ENCODE assay signal across 28 mouse cellular contexts in genomic region chr6:52251177-52251879, GRCm38 (mm10). TPM values are rescaled to one million over a fixed set of nuclear protein-coding genes. Genes with fewer than 3 reads are reported as not detected.
DNase-seq lines count a peak whose midpoint lies in the region; ATAC-seq and TF ChIP-seq lines count a peak whose summit lies in the region.
"Had no signal": no experiment of that assay in that cellular context is flagged by ENCODE, and none has a peak within 500 bp of the region (broad histone marks: within the 10 kb centered on the region; RNA-seq: fewer than 3 reads in every experiment).

No protein-coding gene starts in this region.

- peaks cover 30% of the 10 kb centered on the region for H3K79me2 ChIP-seq in myocyte (ENCODE audit: control insufficient read depth, insufficient read depth)

- no peak overlapping the region for H3K4me3 ChIP-seq in midbrain, embryonic 11.5 days (ENCODE audit: low read depth, low read length)
- H3K4me3 ChIP-seq in midbrain, embryonic 16.5 days (ENCODE audit: low read depth, low read length): no peak overlapping the region
- H3K4me3 ChIP-seq in limb, embryonic 10.5 days: peak overlapping the region; percentile 90
- H3K4me3 ChIP-seq in myocyte: peak overlapping the region; percentile 45
- H3K4me3 ChIP-seq: hindbrain, embryonic 15.5 days; megakaryocyte, embryonic 14.5 days had no signal

- H3K9me3 ChIP-seq in midbrain, embryonic 11.5 days (ENCODE audit: control insufficient read depth, low read length): no peaks in the 10 kb centered on the region
- no peaks in the 10 kb centered on the region for H3K9me3 ChIP-seq in midbrain, embryonic 16.5 days (replicated peaks; ENCODE audit: control insufficient read depth, low read length, poor library complexity, severe bottlenecking)
- no peaks in the 10 kb centered on the region for H3K9me3 ChIP-seq in limb, embryonic 10.5 days (replicated peaks)
- H3K9me3 ChIP-seq: G1E; hindbrain, embryonic 15.5 days had no signal

- no peak overlapping the region for H3K27ac ChIP-seq in midbrain, embryonic 11.5 days (ENCODE audit: low read depth, low read length)
- no peak overlapping the region for H3K27ac ChIP-seq in midbrain, embryonic 16.5 days (ENCODE audit: low read length)
- H3K27ac ChIP-seq in limb, embryonic 10.5 days: peak overlapping the region; percentile 87
- H3K27ac ChIP-seq: hindbrain, embryonic 15.5 days; liver, embryonic 14.5 days had no signal

- no peaks in the 10 kb centered on the region for H3K36me3 ChIP-seq in midbrain, embryonic 11.5 days (ENCODE audit: control insufficient read depth, insufficient read depth, low read length)
- no peaks in the 10 kb centered on the region for H3K36me3 ChIP-seq in midbrain, embryonic 16.5 days (ENCODE audit: control insufficient read depth, insufficient read depth, low read length)
- peaks cover 16% of the 10 kb centered on the region for H3K36me3 ChIP-seq in limb, embryonic 10.5 days
- H3K36me3 ChIP-seq in myocyte (ENCODE audit: control insufficient read depth, insufficient read depth): no peaks in the 10 kb centered on the region
- H3K36me3 ChIP-seq: G1E; hindbrain, embryonic 15.5 days had no signal

- TF ChIP-seq POLR2A in myocyte (IDR thresholded peaks at IDR 0.05; ENCODE audit: insufficient read length, low read depth): no peak

- ATAC-seq in midbrain, embryonic 11.5 days (ENCODE audit: low FRiP score): no peak
- ATAC-seq in midbrain, embryonic 16.5 days: no peak
- no peak for ATAC-seq in activated CD4-positive, CD25-positive, alpha-beta regulatory T cell, adult 4 months
- ATAC-seq: forebrain, postnatal 0 days had no signal

- H3K4me1 ChIP-seq in midbrain, embryonic 11.5 days (ENCODE audit: control insufficient read depth, insufficient read depth, low read length): no peaks in the 10 kb centered on the region
- H3K4me1 ChIP-seq in midbrain, embryonic 16.5 days (ENCODE audit: control insufficient read depth, insufficient read depth, low read length): no peaks in the 10 kb centered on the region
- peaks cover 72% of the 10 kb centered on the region for H3K4me1 ChIP-seq in limb, embryonic 10.5 days
- H3K4me1 ChIP-seq: hindbrain, embryonic 15.5 days had no signal

- H3ac ChIP-seq in myocyte (ENCODE audit: control insufficient read depth, insufficient read length): no peak overlapping the region

- DNase-seq in midbrain, embryonic 11.5 days (ENCODE audit: low spot score, missing footprints): peak; percentile 93
- peak; percentile 4 for DNase-seq in ES-CJ7 (ENCODE audit: low read depth, low spot score)
- no peak for DNase-seq in limb, embryonic 10.5 days (ENCODE audit: low spot score)
- DNase-seq in right cerebral cortex, postnatal 14 days: no peak
- DNase-seq: adrenal gland, adult 8-10 months; cerebellum, adult 11-12 months; cerebellum, postnatal 10 days; forebrain, postnatal 0 days; gastrocnemius, postnatal 36 days; layer of hippocampus, adult 9-11 months; left cerebral cortex, postnatal 4 days; lung, embryonic 14.5 days; midbrain, embryonic 14.5 days; right cerebral cortex, postnatal 4 days; thymus, postnatal 36 days had no signal

- no peak overlapping the region for H3K9ac ChIP-seq in midbrain, embryonic 11.5 days (ENCODE audit: low read length)
- no peak overlapping the region for H3K9ac ChIP-seq in midbrain, embryonic 16.5 days (ENCODE audit: low read depth, low read length)
- H3K9ac ChIP-seq: forebrain, postnatal 0 days; hindbrain, embryonic 15.5 days; liver, embryonic 14.5 days; lung, embryonic 14.5 days had no signal

- WGBS in midbrain, embryonic 11.5 days: 12% methylated on average over 7 of the region's 7 CpGs
- 10% methylated on average over 7 of the region's 7 CpGs for WGBS in midbrain, embryonic 16.5 days
- 8% methylated on average over 7 of the region's 7 CpGs for WGBS in limb, embryonic 10.5 days

- H3K4me2 ChIP-seq in midbrain, embryonic 11.5 days: no peak overlapping the region
- no peak overlapping the region for H3K4me2 ChIP-seq in midbrain, embryonic 16.5 days (ENCODE audit: low read length)
- H3K4me2 ChIP-seq in myocyte (ENCODE audit: low read depth): peak overlapping the region; percentile 64
- H3K4me2 ChIP-seq: heart, embryonic 11.5 days; hindbrain, embryonic 15.5 days; lung, embryonic 14.5 days had no signal

- peaks cover 100% of the 10 kb centered on the region for H3K27me3 ChIP-seq in midbrain, embryonic 11.5 days (ENCODE audit: control insufficient read depth, insufficient read depth, low read length)
- peaks cover 81% of the 10 kb centered on the region for H3K27me3 ChIP-seq in midbrain, embryonic 16.5 days (ENCODE audit: control insufficient read depth, insufficient read depth, low read depth, low read length)
- peaks cover 94% of the 10 kb centered on the region for H3K27me3 ChIP-seq in limb, embryonic 10.5 days (ENCODE audit: low read depth, poor library complexity, severe bottlenecking)
- H3K27me3 ChIP-seq in myocyte (ENCODE audit: control insufficient read depth, insufficient read depth, insufficient read length): no peaks in the 10 kb centered on the region

TF ChIP-seq in myocyte, 11 proteins besides CTCF, POLR2A, EP300 and RAD21:
- TF ChIP-seq TCF12 (IDR thresholded peaks at IDR 0.05; ENCODE audit: insufficient read depth, poor library complexity, severe bottlenecking): no peak
- no peak for TF ChIP-seq TCF3 (IDR thresholded peaks at IDR 0.05; ENCODE audit: insufficient read length, low read depth)

RNA-seq across cellular contexts. Expression of gene Hoxa11, which starts 5.7 kb away (rescaled TPM):
- not detected in 2 replicates for polyA plus RNA-seq in midbrain, embryonic 11.5 days (2014; fragmentation: Nextera tagmentation; extraction: Ambion mirVana)
- not detected in 2 replicates for polyA plus RNA-seq in midbrain, embryonic 16.5 days (2015; fragmentation: Nextera tagmentation; extraction: Ambion mirVana)
- polyA plus RNA-seq in limb, embryonic 10.5 days (2016; fragmentation: Nextera tagmentation; extraction: Ambion mirVana): 71.6 and 74.9 TPM in 2 replicates
- 10.9 TPM for polyA plus RNA-seq in myocyte (2012; fragmentation: generic; extraction: Trizol)
- not detected for polyA plus RNA-seq in activated CD4-positive, CD25-positive, alpha-beta regulatory T cell, adult 4 months (2017; shearing (Covaris generic))
- polyA plus RNA-seq: embryonic facial prominence, embryonic 11.5 days; forebrain, embryonic 11.5 days; forebrain, postnatal 0 days; G1E; heart, embryonic 11.5 days; heart, postnatal 0 days; hindbrain, embryonic 15.5 days; large intestine, adult 2 months; liver, embryonic 14.5 days; lung, embryonic 14.5 days; midbrain, embryonic 14.5 days; stomach, embryonic 14.5 days had no signal

RNA-seq across cellular contexts. Expression of gene Hoxa13, which starts 9.4 kb away (rescaled TPM):
- not detected in 2 replicates for polyA plus RNA-seq in midbrain, embryonic 11.5 days (2014; fragmentation: Nextera tagmentation; extraction: Ambion mirVana)
- not detected in 2 replicates for polyA plus RNA-seq in midbrain, embryonic 16.5 days (2015; fragmentation: Nextera tagmentation; extraction: Ambion mirVana)
- 2.7 and 11.1 TPM in 2 replicates for polyA plus RNA-seq in limb, embryonic 10.5 days (2016; fragmentation: Nextera tagmentation; extraction: Ambion mirVana)
- polyA plus RNA-seq in myocyte (2012; fragmentation: generic; extraction: Trizol): 0.72 TPM
- polyA plus RNA-seq in activated CD4-positive, CD25-positive, alpha-beta regulatory T cell, adult 4 months (2017; shearing (Covaris generic)): not detected
- polyA plus RNA-seq: embryonic facial prominence, embryonic 11.5 days; forebrain, embryonic 11.5 days; forebrain, postnatal 0 days; G1E; heart, embryonic 11.5 days; heart, postnatal 0 days; hindbrain, embryonic 15.5 days; large intestine, adult 2 months; lung, embryonic 14.5 days; midbrain, embryonic 14.5 days; stomach, embryonic 14.5 days had no signal

RNA-seq across cellular contexts. Expression of gene Hoxa10, which starts 10.7 kb away (rescaled TPM):
- polyA plus RNA-seq in midbrain, embryonic 11.5 days (2014; fragmentation: Nextera tagmentation; extraction: Ambion mirVana): not detected in 2 replicates
- polyA plus RNA-seq in midbrain, embryonic 16.5 days (2015; fragmentation: Nextera tagmentation; extraction: Ambion mirVana): not detected in 2 replicates
- polyA plus RNA-seq in limb, embryonic 10.5 days (2016; fragmentation: Nextera tagmentation; extraction: Ambion mirVana): 175 and 195 TPM in 2 replicates
- polyA plus RNA-seq in myocyte (2012; fragmentation: generic; extraction: Trizol): 15.8 TPM
- not detected for polyA plus RNA-seq in activated CD4-positive, CD25-positive, alpha-beta regulatory T cell, adult 4 months (2017; shearing (Covaris generic))
- polyA plus RNA-seq: embryonic facial prominence, embryonic 11.5 days; forebrain, embryonic 11.5 days; forebrain, postnatal 0 days; G1E; heart, postnatal 0 days; lung, embryonic 14.5 days; midbrain, embryonic 14.5 days; stomach, embryonic 14.5 days had no signal

RNA-seq across cellular contexts. Expression of gene Hoxa9, which starts 20.4 kb away (rescaled TPM):
- polyA plus RNA-seq in midbrain, embryonic 11.5 days (2014; fragmentation: Nextera tagmentation; extraction: Ambion mirVana): not detected in 2 replicates
- polyA plus RNA-seq in midbrain, embryonic 16.5 days (2015; fragmentation: Nextera tagmentation; extraction: Ambion mirVana): not detected in 2 replicates
- 95.7 and 123 TPM in 2 replicates for polyA plus RNA-seq in limb, embryonic 10.5 days (2016; fragmentation: Nextera tagmentation; extraction: Ambion mirVana)
- 17.7 TPM for polyA plus RNA-seq in myocyte (2012; fragmentation: generic; extraction: Trizol)
- under 1 TPM in 1 of 2 experiments, not detected in 1; 0.11 TPM for polyA plus RNA-seq in activated CD4-positive, CD25-positive, alpha-beta regulatory T cell, adult 4 months (2017; shearing (Covaris generic))
- polyA plus RNA-seq: forebrain, embryonic 11.5 days; forebrain, postnatal 0 days; G1E; heart, postnatal 0 days; lung, embryonic 14.5 days; midbrain, embryonic 14.5 days had no signal

RNA-seq across cellular contexts. Expression of gene Hoxa7, which starts 29.7 kb away (rescaled TPM):
- polyA plus RNA-seq in midbrain, embryonic 11.5 days (2014; fragmentation: Nextera tagmentation; extraction: Ambion mirVana): 0.14 TPM in 1 of 2 replicates, not detected in the other
- not detected in 2 replicates for polyA plus RNA-seq in midbrain, embryonic 16.5 days (2015; fragmentation: Nextera tagmentation; extraction: Ambion mirVana)
- polyA plus RNA-seq in limb, embryonic 10.5 days (2016; fragmentation: Nextera tagmentation; extraction: Ambion mirVana): 24.7 and 24.8 TPM in 2 replicates
- 11.9 TPM for polyA plus RNA-seq in myocyte (2012; fragmentation: generic; extraction: Trizol)
- polyA plus RNA-seq in activated CD4-positive, CD25-positive, alpha-beta regulatory T cell, adult 4 months (2017; shearing (Covaris generic)): not detected
- polyA plus RNA-seq: forebrain, embryonic 11.5 days; forebrain, postnatal 0 days; midbrain, embryonic 14.5 days had no signal

Comparison
In these comparisons a context has a peak if more than half of its experiments do, and no peak if none do; other contexts are left out.
1. DNase-seq: peak in midbrain, embryonic 11.5 days (single experiment) and ES-CJ7 (single experiment); none in limb, embryonic 10.5 days (single experiment) and right cerebral cortex, postnatal 14 days (single experiment).
2. H3K4me3 ChIP-seq: peak in limb, embryonic 10.5 days (single experiment) and myocyte (single experiment); none in midbrain, embryonic 11.5 days (single experiment) and midbrain, embryonic 16.5 days (single experiment).
3. RNA of gene Hoxa11, which starts 5.7 kb away (polyA plus RNA-seq): 71.6 to 74.9 TPM in limb, embryonic 10.5 days and 10.9 TPM in myocyte (single experiment); not detected in midbrain, embryonic 11.5 days, not detected in midbrain, embryonic 16.5 days and not detected in activated CD4-positive, CD25-positive, alpha-beta regulatory T cell, adult 4 months; every median in the first group is over 10 times any median in the second.
4. RNA of gene Hoxa10, which starts 10.7 kb away (polyA plus RNA-seq): 175 to 195 TPM in limb, embryonic 10.5 days and 15.8 TPM in myocyte (single experiment); not detected in midbrain, embryonic 11.5 days, not detected in midbrain, embryonic 16.5 days and not detected in activated CD4-positive, CD25-positive, alpha-beta regulatory T cell, adult 4 months; every median in the first group is over 10 times any median in the second.